Mouse (Mus musculus): ENCODE data around the gene Nap1l1. TPM values are rescaled to one million over a fixed set of nuclear protein-coding genes. Genes with fewer than 3 reads are reported as not detected.

Nap1l1 gene
- polyA plus RNA-seq, 1 experiment from 2014 or later: 67.0 TPM

DNA sequence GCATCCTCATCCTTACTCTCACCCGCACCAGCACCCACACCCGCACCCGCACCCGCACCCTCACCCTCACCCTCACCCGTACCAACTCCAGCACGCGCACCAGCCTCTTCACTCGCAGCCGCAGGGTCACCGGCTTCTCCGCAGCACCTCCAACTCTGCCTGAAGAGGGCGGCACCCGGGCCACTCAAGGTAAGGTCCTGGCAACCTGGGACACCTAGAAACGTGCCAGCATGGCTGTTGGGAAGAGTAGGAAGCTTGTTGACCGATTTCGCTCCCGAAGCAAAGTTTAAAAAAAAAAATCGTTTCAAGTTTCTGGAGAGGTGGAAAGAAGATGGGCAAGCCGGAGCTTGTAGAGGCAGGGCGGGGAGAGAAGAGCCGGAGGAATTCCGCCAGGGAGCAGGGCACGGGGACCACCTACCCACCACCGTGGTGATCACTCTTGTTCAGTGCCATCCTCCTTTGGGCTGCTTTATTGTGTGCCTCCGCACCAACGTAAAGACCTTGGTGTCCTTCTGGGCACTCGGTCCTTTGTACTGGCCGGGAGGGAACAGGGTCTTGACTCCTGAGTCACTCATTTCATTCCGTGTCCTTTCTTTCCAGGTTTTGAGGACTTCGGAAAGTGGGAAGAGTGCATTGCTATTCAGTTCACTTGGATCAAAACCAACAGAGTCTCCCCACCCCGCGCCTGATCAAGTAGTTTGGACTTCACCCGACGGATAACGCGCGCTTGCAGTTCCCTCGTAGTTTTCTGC lies 34.6 kb downstream of the Nap1l1 start:
- H3K9ac ChIP-seq (ENCODE audit: low read depth, low read length): peak overlapping the region; percentile 68
- peaks cover 15% of the 10 kb centered on the region for H3K4me1 ChIP-seq (ENCODE audit: control insufficient read depth, low read depth, low read length)
- ATAC-seq (ENCODE audit: low read depth): no peak
- H3K4me2 ChIP-seq (ENCODE audit: low read depth, low read length): peak overlapping the region; percentile 93
- peak overlapping the region; percentile 76 for H3K4me3 ChIP-seq (ENCODE audit: low read depth, low read length)
- H3K36me3 ChIP-seq (ENCODE audit: control insufficient read depth, insufficient read depth): no peaks in the 10 kb centered on the region
- 3% methylated on average over 38 of the region's 38 CpGs for WGBS (ENCODE audit: insufficient replicate concordance)
- peaks cover 29% of the 10 kb centered on the region for H3K27me3 ChIP-seq (ENCODE audit: control insufficient read depth, insufficient read depth, low read depth, low read length)
- no peak overlapping the region for H3K27ac ChIP-seq (ENCODE audit: low read length)
- H3K9me3 ChIP-seq (replicated peaks; ENCODE audit: control insufficient read depth, low read length): no peaks in the 10 kb centered on the region

DNA sequence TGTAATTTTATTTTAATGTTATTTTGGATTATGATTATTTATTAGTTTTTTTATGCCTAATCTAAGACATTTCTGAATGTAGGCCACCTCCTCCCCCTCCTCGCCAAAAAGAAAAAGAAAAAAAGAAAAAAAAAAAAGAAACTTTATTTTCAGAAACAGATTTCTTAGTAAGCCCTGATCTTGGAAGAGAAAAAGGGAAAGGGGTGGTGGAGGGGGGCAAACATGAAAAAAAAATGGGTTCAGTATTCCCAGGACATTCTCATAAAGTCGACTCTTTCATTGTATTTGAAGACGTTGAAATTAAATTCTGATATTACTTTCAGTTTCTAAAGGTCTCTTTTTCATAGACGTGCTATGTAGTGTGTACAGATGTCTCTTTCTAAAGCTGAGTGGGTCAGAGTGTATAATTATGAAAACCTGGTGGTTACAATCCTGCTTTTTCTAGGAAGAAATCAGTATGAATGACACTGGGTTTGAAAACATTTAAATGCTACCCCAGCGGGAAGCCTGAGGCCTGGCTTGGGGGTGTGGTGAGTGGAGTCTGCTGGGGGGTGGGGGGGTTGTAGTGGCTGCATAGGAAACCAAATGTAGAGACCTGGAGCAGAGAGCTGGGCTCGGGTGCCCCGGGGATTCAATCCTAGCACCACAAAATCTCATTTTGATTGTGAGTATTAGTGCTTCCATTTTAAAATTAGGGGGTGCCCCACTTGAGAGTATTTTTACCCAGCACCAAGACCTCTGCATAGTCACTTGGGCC lies 35.5 kb downstream of the Nap1l1 start:
- 25% methylated on average over 7 of the region's 7 CpGs for WGBS (ENCODE audit: insufficient replicate concordance)
- H3K4me1 ChIP-seq (ENCODE audit: control insufficient read depth, low read depth, low read length): peaks cover 15% of the 10 kb centered on the region
- peaks cover 29% of the 10 kb centered on the region for H3K27me3 ChIP-seq (ENCODE audit: control insufficient read depth, insufficient read depth, low read depth, low read length)

DNA sequence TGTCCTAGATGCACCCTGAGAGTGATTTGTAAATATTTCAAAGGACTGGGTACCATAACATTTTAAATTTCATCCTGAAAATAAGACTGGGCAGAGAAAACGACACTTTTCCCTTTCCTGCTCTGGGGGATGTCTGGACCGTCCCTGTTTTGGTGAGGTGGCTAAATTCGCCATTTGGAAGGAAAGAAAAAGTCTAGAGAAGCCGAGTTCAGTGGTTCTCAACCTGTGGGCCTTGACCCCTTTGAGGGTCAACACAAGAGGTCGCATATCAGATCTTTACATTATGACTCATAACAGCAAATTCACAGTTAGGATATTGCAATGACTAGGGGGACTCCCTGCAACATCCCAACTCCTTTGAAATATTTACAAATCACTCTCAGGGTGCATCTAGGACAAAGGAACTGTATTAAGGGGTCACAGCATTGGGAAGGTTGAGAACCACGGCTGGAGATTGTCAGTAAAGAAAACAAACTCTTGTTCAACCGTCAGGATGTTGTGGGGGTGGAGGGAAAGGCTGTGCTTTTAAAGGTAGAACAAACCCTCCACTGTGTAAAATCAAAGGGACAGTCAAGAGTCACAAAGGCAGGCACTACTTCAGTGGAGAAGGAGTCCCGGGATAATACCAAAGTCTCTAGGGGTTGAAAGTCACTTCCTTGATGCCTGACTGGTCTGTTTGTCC lies 36.2 kb downstream of the Nap1l1 start:
- Histone ChIP-seq H3K4me3 (ENCODE audit: low read depth, low read length) (no peak overlapping the region), H3K27me3 (ENCODE audit: control insufficient read depth, insufficient read depth, low read depth, low read length) (peaks cover 29% of the 10 kb centered on the region), H3K4me1 (ENCODE audit: control insufficient read depth, low read depth, low read length) (peaks cover 15% of the 10 kb centered on the region), H3K36me3 (ENCODE audit: control insufficient read depth, insufficient read depth) (no peaks in the 10 kb centered on the region), H3K9ac (ENCODE audit: low read depth, low read length) (no peak overlapping the region), H3K27ac (ENCODE audit: low read length) (no peak overlapping the region), H3K4me2 (ENCODE audit: low read depth, low read length) (peak overlapping the region; percentile 27; the same call in 1 of the 2 replicates), H3K9me3 (replicated peaks; ENCODE audit: control insufficient read depth, low read length) (no peaks in the 10 kb centered on the region)
- ATAC-seq (ENCODE audit: low read depth): no peak
- WGBS (ENCODE audit: insufficient replicate concordance): 34% methylated on average over 8 of the region's 8 CpGs

More for the DNA sequence above, 35.5 kb downstream of the Nap1l1 start:
- no peak for ATAC-seq (ENCODE audit: low read depth)
- H3K9me3 ChIP-seq (replicated peaks; ENCODE audit: control insufficient read depth, low read length): no peaks in the 10 kb centered on the region
- no peaks in the 10 kb centered on the region for H3K36me3 ChIP-seq (ENCODE audit: control insufficient read depth, insufficient read depth)
- peak overlapping the region; percentile 93 for H3K4me2 ChIP-seq (ENCODE audit: low read depth, low read length)
- no peak overlapping the region for H3K27ac ChIP-seq (ENCODE audit: low read length)
- H3K4me3 ChIP-seq (ENCODE audit: low read depth, low read length): peak overlapping the region; percentile 76; the same call in 1 of the 2 replicates
- no peak overlapping the region for H3K9ac ChIP-seq (ENCODE audit: low read depth, low read length)

DNA sequence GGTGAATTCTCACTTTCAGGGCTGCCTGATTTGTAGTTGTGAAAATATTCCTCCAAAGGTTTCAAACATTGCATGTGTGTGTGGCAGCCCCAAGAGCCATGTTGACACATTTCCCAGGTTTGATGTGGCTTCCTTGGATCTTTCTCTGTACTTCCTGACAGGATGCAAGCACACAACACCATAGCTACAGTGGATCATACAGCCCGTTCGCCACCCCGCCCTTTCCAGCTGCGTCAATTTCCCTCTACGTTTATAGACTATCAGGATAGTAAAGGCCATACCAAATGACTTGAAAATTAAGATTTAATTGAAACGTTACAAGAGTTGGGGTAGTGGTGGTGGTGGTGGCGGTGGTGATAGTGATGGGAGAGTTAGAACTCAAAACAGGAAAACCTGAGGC lies 37.0 kb downstream of the Nap1l1 start:
- no peak for ATAC-seq (ENCODE audit: low read depth)

DNA sequence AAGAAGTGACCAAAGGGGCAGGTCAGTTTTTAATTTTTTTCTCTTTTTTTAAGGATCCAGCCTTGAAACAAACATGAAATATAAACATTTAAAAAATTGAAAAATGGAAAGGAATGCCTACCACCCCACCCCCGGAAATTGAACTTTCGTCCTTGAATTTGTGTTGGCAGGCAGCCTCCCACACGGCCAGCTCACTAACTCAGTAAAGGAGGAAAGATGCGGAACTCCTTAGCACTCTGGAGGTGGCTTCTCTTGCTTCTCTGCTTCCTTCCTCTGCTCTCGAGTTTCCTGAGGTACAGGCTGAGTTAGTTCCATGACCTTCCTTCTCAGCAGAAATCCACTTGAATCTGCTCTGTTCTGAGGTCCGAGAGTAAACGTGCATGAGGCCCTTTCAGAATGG lies 37.8 kb downstream of the Nap1l1 start:
- Histone ChIP-seq H3K9me3 (replicated peaks; ENCODE audit: control insufficient read depth, low read length) (no peaks in the 10 kb centered on the region), H3K27me3 (ENCODE audit: control insufficient read depth, insufficient read depth, low read depth, low read length) (peaks cover 29% of the 10 kb centered on the region), H3K4me3 (ENCODE audit: low read depth, low read length) (no peak overlapping the region), H3K4me2 (ENCODE audit: low read depth, low read length) (no peak overlapping the region), H3K4me1 (ENCODE audit: control insufficient read depth, low read depth, low read length) (peaks cover 11% of the 10 kb centered on the region), H3K36me3 (ENCODE audit: control insufficient read depth, insufficient read depth) (no peaks in the 10 kb centered on the region), H3K27ac (ENCODE audit: low read length) (no peak overlapping the region), H3K9ac (ENCODE audit: low read depth, low read length) (no peak overlapping the region)
- no peak for ATAC-seq (ENCODE audit: low read depth)
- WGBS (ENCODE audit: insufficient replicate concordance): 22% methylated on average over 7 of the region's 7 CpGs

More for the DNA sequence above, 37.0 kb downstream of the Nap1l1 start:
- H3K4me2 ChIP-seq (ENCODE audit: low read depth, low read length): no peak overlapping the region
- no peaks in the 10 kb centered on the region for H3K9me3 ChIP-seq (replicated peaks; ENCODE audit: control insufficient read depth, low read length)
- peaks cover 29% of the 10 kb centered on the region for H3K27me3 ChIP-seq (ENCODE audit: control insufficient read depth, insufficient read depth, low read depth, low read length)
- no peak overlapping the region for H3K9ac ChIP-seq (ENCODE audit: low read depth, low read length)
- no peak overlapping the region for H3K27ac ChIP-seq (ENCODE audit: low read length)
- H3K36me3 ChIP-seq (ENCODE audit: control insufficient read depth, insufficient read depth): no peaks in the 10 kb centered on the region
- WGBS (ENCODE audit: insufficient replicate concordance): 64% methylated on average over 7 of the region's 7 CpGs
- no peak overlapping the region for H3K4me3 ChIP-seq (ENCODE audit: low read depth, low read length)
- peaks cover 15% of the 10 kb centered on the region for H3K4me1 ChIP-seq (ENCODE audit: control insufficient read depth, low read depth, low read length)

DNA sequence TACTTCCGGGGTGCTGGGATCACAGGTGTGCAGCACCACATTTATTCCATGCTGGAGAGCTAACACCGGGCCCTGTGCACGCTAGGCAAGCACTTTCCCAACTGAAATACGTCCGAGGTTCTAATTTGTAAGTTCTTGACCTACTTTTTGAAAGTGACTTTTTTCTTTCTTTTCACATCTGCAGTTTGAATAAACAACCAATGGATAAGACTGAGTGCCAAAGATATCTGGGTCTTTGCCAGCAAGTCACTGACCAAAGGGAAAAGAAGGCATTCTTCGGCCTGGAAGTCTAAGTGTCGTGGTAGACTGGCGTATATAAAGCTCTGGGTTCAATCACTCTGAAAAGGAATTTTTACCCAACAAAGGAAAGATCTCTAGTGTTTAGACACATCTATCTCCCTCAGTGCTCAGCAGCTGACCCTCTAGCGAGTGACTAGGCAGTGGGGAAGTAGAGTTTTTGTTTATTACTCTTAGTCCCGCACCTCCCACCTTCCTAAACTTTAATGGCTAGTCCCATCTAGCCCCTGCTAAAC lies 39.1 kb downstream of the Nap1l1 start:
- Histone ChIP-seq H3K36me3 (ENCODE audit: control insufficient read depth, insufficient read depth) (no peaks in the 10 kb centered on the region), H3K27ac (ENCODE audit: low read length) (no peak overlapping the region), H3K9ac (ENCODE audit: low read depth, low read length) (no peak overlapping the region), H3K27me3 (ENCODE audit: control insufficient read depth, insufficient read depth, low read depth, low read length) (peaks cover 20% of the 10 kb centered on the region), H3K9me3 (replicated peaks; ENCODE audit: control insufficient read depth, low read length) (no peaks in the 10 kb centered on the region), H3K4me1 (ENCODE audit: control insufficient read depth, low read depth, low read length) (peaks cover 3% of the 10 kb centered on the region), H3K4me2 (ENCODE audit: low read depth, low read length) (no peak overlapping the region), H3K4me3 (ENCODE audit: low read depth, low read length) (no peak overlapping the region)
- 70% methylated on average over 10 of the region's 10 CpGs for WGBS (ENCODE audit: insufficient replicate concordance)
- no peak for ATAC-seq (ENCODE audit: low read depth)

DNA sequence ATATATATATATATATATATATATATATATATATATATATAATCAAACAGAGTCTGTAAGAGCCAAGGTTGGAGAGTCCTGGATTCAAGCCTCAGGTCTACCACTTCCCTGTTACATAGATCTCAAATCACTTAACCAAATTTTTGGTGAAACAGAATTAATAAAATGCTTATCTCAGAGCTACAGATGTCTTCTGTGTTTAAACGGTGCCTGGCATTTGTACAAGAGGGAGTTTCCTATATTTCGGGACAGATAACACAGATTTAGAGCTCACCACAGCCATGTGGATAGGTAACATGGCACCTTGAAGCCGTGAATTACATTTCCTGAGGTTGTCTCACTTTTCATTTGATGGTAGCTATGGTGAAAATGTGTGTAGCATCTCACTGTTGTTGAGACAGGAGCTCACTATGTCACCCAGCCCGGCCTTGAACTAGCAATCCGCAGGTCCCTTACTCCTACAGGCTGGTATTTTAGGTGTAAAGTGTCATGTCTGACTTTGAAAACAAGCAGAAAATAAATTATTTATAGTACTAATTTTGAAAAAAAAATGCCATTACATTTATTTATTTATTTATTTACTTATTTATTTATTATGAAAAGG lies 41.4 kb downstream of the Nap1l1 start:
- no peak overlapping the region for H3K27ac ChIP-seq (ENCODE audit: low read length)
- no peak for ATAC-seq (ENCODE audit: low read depth)
- H3K4me1 ChIP-seq (ENCODE audit: control insufficient read depth, low read depth, low read length): no peaks in the 10 kb centered on the region; the same call in none of the 2 replicates
- no peaks in the 10 kb centered on the region for H3K9me3 ChIP-seq (replicated peaks; ENCODE audit: control insufficient read depth, low read length)
- H3K36me3 ChIP-seq (ENCODE audit: control insufficient read depth, insufficient read depth): no peaks in the 10 kb centered on the region
- 54% methylated on average over 5 of the region's 5 CpGs for WGBS (ENCODE audit: insufficient replicate concordance)
- H3K9ac ChIP-seq (ENCODE audit: low read depth, low read length): no peak overlapping the region
- peaks cover 3% of the 10 kb centered on the region; the same call in 1 of the 2 replicates for H3K27me3 ChIP-seq (ENCODE audit: control insufficient read depth, insufficient read depth, low read depth, low read length)
- no peak overlapping the region for H3K4me3 ChIP-seq (ENCODE audit: low read depth, low read length)
- H3K4me2 ChIP-seq (ENCODE audit: low read depth, low read length): no peak overlapping the region

DNA sequence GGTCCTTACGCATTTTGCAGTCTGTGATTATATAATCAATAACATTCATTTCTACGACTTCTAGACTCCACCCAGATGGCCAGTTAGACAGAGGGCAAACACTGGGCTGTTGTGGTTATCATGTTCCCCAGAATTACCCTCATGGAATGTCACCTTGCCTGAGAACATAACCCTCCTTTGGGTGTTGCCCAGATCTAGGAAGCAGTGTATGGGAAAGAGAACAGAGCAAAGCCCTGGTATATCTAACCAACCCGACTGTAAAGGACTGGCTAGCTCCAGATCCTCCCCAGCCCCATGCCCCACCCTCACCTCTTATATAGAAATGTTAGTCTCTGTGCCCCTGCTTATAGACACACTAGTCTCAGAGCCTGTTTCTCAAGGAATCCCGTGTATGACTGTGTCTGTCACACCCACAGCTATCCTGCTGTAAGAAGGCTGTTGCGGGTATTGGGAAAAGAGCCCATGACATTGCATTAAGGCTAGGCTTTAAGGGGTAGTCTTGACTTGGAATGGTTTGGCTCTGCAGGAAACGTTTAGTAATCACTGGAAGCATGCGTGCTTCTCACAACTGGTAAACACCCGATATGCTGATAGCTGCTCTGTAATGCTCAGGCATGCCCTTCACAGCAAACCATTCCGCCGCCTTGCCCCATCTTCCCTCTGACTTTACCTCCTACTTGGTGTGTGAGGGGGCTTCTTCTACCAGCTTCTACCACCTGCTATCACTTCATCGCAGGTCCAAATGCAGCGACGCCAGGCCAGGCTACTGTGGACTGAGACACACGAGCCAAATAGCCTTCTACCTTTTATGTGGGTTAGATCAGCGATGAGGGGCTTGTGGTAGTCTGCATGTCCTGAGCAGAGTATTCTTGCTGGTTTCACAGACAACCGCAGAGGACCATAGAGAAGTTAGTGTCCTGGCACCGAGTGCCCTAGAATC lies 42.3 kb downstream of the Nap1l1 start:
- Histone ChIP-seq H3K9me3 (replicated peaks; ENCODE audit: control insufficient read depth, low read length) (no peaks in the 10 kb centered on the region), H3K9ac (ENCODE audit: low read depth, low read length) (no peak overlapping the region), H3K27me3 (ENCODE audit: control insufficient read depth, insufficient read depth, low read depth, low read length) (no peaks in the 10 kb centered on the region), H3K4me1 (ENCODE audit: control insufficient read depth, low read depth, low read length) (no peaks in the 10 kb centered on the region; the same call in none of the 2 replicates), H3K4me2 (ENCODE audit: low read depth, low read length) (no peak overlapping the region), H3K36me3 (ENCODE audit: control insufficient read depth, insufficient read depth) (no peaks in the 10 kb centered on the region), H3K4me3 (ENCODE audit: low read depth, low read length) (no peak overlapping the region), H3K27ac (ENCODE audit: low read length) (no peak overlapping the region)
- peak; percentile 10; the same call in 1 of the 2 replicates for ATAC-seq (ENCODE audit: low read depth)
- WGBS (ENCODE audit: insufficient replicate concordance): 56% methylated on average over 17 of the region's 17 CpGs

Data from liver, embryonic 16.5 days (tissue).